Mouse (Mus musculus) CD8-positive naive resting alpha-beta T cell, adult 2 months (primary cell): ENCODE results near the gene Mmrn2.
"Not testable (repeated sequence)": the region's sequence is repeated elsewhere in the genome, so short reads cannot be mapped to it uniquely, and the experiment has no call there.

Experiments used
- DNase-seq, 2 experiments: peaks; one replicate each; pipeline ENCODE4 v3.0.0; 2022; ENCODE audit warnings: low read depth in 2 of 2, low spot score in 2 of 2

Gene Mmrn2

DNA sequence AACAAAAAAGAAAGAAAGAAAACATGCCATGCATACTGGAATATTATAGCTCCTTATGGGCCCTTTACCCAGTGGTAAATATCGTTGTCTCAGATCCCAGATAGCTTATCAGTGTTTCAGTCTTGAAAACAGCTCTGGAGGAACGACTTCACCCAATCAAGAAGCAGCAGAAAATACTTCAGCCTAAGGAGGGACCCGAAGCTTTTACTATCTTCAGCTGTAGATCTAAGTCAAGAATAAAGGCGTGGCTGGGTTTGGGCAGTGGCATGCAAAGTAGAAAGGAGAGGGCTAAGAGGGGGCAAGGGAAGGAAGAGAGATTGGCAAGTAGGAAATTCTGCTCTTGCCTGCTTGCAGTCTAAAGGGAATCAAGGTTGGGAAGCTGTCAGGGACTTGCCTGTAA is 13.1 kb upstream of the Mmrn2 start:
- no peak for DNase-seq

DNA sequence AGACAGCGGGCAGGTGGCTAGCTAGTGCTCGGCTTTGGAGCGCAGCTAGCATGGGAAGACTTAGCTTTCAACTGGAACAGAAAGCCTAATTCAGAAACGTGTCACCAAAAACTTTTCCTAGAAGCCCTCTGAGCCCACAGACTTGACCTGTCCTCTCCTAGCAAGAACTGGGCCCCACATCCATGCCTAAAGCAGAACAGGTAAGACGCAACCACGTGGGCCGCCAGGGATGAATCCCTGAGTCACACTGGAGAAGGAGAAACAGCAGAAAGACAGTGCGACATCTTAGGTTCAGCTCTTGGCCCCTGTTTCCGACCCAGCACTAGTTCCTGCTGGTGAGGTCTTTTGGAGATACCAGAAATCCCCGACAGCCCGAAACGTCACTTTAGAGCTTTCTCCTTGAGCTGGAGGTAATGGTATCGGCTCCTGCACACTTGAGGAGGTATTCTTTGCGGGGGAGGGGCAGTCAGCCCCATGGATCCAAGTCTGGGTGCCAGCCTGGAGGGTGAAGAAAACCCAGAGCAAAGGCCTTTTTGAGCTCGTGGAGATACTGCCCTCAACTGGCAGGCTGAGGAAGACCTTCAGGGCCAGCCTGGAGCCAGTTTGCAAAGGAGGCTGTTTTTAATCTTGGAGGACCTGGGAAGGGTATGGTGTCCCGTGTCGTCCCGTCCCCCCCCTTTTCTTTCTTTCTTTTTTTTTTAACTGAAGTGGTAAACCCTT is 12.4 kb upstream of the Mmrn2 start:
- DNase-seq: peak; percentile 21 to 45

DNA sequence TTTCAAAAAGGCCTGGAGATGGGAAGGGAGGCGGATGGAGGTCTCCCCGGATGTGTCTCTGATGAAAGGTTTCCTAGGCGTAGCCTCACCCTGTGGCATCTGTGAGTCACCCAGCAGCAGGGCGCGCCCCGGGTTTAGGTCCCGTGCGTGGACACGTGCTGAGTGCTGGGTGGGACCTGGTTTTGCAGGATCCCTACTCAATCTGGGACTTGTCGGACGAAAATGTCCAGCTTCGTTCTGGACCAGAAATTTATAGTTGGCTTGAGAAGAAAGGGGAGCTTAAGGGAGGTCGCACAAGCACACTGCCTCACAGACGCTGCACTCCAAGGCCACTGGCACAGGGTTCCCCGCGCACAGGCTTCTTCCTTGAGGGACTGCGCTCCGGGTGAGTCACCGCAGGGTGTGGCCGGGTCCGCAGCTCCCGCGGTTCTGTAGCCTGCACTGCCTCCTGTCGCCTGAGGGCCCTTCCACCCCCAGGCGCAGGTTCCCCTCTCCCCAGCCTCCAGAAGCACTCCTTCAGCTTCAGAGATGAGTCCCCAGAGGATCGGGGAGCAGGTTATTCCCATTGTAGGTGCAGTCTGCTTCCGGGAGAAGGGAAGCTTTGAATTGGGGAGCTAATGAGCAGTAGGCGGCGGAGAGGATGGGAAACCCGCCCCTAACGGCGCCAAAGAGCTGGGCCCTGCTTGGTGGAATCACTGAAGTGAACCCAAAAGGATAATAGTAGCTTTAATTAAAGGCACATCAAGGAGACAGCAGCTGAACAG is 11.6 kb upstream of the Mmrn2 start:
- DNase-seq: peak; percentile 36 to 61

DNA sequence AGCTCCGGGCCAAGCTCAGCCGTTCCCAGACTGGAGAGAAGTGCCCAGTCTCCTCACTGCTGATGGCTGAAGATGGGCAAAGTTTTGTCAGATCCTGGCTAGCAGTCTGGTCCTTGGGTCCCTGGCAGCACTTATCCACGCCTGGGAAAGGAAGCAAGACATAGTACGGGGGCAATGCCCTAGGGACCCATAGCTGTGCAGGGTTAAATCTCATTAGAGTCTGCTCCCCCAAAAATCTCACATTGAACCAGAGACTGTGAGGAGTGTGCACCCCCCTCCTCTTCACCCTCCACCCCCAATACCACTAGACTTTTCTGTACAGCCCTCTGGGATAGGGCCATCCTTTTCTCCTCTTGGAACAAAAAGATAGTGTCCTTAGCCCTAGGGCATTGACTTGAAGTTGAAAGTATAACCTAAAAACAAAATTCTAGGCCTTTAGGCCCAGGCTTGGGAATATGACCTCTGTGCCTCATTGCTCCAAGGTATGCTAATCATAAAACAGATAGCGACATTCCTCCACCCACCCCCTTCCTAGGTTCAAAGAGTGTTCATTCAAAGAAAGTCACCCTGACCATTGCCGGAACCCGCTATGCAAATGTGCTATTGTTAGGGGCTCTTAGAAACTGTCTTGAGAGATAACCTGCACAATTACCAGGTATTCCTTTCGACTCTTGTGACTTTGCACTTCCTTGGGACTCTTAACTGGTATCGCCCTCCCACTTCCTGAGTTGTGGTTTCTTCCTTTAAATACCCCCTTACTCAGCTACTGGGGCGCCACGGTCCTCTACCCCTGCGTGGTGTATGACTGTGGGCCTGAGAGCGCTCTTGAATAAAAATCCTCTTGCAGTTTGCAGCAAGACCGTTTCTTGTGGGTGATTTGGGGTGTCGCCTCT is 10.8 kb upstream of the Mmrn2 start:
- not testable (repeated sequence) for DNase-seq

DNA sequence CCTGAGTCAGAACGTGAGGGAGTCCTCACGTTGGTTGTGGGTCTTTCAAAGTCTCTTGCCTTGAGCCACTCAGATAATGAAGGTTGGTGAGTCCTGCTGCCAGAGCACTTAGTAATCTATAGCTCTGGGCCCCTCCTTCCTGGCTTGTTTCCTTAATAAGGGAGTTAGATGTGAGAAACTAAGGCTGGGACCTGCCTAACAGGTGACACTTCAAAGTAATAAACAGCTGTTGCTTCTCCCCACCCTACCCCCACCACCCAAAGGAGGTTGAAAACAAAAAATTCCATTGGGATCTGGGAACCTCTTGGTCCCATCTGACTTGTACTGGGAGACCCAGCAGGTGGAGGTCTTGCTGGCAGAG is 10.1 kb upstream of the Mmrn2 start:
- no peak for DNase-seq

DNA sequence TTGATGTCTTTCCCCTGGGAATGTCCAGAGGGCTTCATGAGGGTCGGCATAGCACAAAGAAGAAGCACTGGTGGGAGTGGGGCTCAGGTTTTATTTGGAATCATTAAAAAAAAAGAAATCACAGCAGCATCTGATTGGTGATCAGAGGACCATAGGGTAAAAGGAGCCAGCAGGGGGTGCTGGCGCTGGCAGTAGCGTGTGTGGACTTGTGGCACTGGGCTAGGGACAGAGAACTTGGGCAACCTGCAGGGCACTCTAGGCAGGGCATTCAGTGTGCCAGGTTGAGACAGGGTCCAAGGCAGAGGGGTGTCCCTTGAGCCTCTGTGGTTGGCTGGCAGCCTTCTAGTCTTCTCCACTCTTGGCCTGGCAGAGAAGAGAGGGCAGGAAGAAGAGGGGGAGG is 5.1 kb upstream of the Mmrn2 start:
- no peak for DNase-seq

DNA sequence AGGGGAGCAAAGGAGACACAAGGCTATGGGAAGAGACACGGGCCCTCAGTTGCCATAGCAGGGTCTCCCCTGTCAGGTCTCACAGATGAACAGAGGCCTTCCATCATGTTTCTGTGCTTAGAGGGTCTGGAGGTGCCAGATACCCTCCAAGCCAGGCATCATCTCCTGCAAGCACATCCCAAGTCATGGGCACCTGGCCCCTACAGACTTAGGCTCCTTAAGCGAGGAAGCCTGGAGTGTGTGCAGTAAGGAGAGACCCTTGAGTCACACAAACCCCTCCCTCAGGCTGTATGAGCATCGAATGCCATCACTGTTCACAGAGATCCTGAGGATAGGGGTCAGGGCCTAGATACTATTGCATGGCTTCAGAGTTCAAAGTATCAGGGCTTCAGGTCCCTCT is 4.3 kb upstream of the Mmrn2 start:
- no peak for DNase-seq

DNA sequence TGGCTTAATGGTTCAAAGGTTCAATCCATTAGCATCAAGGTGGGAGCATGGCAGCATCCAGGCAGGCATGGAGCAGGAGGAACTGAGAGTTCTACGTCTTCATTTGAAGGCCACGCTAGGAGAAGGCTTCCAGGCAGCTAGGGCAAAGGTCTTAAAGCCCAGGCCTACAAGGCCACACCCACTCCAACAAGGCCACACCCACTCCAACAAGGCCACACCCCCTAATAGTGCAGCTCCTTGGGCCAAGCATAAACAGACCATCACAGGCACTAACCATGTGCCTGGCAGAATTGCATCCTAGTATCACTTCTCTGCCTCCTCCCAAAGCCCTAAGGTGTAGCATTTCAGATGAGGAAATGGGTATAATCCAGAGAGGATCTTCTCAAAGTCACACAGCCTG is 3.5 kb upstream of the Mmrn2 start:
- DNase-seq: no peak

DNA sequence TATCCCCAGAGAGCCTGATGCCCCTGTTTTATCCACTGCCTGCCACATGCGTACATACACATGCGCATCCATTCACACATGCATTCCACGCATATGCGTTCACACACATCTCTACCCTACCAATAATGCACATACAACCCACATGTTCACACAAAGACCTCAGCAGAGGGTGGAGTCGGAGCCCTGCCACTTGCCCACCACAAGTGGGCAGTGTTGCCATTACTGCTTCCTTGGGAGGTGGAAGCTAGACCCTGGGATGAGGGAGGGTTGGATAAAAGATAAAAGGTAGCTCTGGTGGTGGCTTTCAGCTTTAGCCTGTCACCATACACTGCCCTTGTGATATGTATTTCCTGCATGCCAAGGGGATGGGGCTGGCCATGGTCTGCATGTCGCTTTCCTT is 2.6 kb upstream of the Mmrn2 start:
- no peak for DNase-seq

DNA sequence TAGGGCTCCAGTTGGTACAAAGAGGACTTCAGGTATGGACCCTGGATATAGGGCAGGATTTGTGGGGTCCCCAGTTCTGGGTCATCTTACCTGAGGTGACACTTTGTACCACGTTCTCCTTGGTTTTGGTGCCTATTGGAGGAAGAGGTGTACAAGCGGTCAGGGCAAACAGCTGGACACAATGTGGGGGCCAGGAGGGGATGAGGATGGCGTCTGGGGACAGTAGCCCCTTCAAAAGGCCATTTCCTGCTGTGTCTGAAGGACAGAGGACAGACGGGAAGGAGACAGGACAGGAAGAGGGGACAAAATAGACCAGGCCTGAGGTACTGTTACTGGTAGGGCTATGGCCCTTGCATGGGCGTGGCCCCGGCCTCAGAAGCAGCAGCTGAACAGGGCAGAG is 1.7 kb upstream of the Mmrn2 start:
- no peak for DNase-seq

DNA sequence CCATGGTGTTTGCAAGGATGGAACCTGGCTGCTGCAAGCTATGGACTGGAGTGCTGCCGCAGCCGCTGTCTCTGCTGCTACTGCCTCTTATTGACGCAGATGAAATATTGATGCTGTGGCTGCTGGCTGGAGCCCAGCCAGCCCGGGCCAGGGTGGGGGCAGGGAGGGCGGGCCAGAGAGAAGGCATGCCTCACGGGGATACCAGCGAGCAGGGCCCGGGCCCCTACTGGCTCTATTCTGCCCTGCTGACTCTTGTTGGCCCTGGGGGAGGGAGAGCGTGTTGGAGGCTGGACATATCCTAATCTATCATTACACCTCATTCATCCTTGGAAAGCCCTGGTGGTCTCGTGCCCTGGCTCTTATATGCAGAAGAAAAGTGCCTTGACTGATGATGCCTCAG is 688 bp upstream of the Mmrn2 start, which contains the start of gene Sncg:
Gene Sncg (minus strand): TSS at position 213 of the 400 bp plus-strand sequence.
- no peak for DNase-seq

DNA sequence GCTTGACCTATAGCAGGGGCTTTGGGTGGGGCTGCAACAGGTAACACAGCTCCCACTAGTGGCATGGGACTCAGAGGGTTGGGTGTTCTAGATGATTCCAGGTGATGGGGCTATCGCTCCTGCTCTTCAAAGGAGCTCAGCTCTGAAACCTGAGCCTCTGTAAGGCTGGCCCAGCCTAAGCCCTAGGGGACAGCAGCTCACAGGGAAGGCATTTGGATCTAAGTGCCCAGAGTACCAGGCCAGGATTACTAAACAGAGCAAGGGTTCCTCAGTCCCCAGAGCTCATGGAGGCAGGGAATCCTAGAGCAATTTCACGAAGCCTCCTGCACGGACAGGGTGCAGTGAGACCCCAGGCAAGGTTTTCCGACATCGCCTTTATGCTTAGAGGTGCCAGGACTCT is 676 bp downstream of the Mmrn2 start:
- DNase-seq: no peak

DNA sequence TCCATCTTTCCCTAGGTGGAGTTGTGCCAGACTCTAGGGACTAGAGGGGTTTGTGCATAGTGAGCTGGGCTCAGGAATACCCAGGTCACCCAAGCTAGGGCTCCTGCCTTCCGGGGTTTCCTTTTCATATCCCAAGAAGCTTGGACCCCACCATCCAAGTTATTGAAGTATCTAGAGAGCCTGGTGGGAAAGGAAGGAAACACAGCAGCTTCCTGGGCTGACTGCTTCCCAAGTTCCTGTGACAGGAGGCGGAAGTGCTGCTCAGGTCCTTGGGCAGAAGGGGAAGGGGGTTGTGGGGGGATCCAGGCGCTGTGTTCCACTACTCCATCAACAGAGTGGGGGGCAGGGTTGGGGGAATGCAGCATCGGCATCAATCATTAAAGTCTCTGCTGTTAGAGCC is 1.9 kb downstream of the Mmrn2 start:
- no peak for DNase-seq

DNA sequence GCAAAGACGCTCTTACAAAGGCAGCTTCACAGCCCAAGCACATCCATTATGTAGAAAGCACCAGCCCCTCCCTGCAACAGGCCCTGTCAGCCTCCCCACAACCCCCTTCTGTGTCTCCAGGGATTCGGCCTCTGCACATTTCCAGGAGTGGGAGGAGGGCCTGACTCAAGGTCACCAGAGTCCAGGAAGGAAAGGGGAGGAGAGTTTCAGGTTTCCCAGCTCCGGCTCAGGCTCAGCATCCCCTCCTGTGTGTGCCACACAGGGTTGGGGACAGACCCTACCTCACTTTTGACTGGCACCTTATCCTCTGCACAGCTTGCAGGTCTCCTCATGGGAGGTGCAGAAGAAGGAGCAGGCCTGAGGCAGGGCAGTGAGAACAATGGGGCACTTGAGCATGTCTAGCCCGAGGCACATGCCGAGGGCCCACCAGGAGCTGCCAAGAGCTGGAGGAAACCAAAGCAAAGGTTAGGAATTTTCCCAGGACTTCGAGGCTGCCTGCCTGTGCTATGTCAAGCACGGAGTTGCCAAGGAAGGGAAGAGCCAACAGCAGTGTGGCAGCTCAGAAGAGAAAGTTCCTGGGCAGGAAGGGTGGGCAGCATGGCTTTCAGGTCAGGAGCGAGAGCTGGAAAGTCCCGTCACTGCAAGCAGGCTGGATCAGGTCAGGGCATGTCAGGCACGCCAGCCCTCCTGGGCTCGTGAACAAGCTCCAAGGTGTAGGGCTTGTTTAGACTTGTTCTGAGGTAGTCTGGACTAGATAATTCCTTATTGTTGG is 3.5 kb downstream of the Mmrn2 start:
- DNase-seq: no peak

DNA sequence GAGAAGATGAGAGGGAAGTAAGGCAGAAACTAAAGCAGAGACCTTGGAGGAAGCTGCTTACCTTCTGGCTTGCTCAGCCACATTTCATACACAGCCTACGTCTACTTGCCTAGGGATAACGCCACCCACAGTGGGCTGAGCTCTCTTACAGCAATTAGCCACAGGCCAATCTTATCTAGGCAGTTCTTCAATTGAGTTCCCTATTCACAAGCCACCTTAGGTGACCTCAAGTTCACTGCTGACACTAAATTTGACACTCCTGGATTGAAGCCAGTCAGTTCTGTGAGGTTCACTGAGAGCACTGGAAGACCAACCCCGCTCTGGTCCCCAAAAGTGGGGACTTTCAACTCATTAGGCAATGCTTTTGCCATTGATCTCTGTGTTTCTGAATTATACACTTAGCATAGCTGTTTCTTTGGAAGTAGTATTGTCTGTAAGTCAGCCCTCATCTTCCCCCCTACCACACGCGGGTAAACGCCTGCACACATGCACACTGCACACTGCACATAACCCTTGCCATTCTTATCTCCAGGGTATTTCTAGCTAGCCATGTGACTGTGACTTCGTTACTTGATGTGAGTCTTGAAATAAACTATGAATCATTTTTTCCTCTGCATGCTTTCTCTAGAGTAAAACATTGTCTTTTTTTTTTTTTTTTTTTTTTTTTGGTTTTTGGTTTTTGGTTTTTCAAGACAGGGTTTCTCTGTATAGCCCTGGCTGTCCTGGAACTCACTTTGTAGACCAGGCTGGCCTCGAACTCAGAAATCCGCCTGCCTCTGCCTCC is 7.8 kb downstream of the Mmrn2 start:
- no peak for DNase-seq

DNA sequence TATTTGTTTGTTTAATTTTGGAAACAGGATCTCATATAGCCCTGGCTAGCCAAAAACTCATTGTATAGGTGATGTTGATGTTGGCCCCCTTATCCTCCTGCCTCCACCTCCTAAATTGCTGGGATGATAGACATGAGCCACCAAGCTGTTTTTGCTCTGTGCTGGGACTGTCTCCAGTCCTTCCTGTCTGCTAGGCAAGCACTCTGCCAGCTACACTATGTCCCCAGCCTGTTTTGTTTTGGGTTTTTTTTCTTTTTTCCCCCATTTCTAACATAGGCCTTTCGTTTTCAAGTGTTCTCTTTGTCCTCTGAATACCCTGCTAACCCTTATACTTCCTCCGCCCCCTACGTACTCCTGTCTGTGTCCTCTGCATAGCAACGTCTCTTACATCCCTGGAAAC is 18.0 kb downstream of the Mmrn2 start:
- no peak for DNase-seq

DNA sequence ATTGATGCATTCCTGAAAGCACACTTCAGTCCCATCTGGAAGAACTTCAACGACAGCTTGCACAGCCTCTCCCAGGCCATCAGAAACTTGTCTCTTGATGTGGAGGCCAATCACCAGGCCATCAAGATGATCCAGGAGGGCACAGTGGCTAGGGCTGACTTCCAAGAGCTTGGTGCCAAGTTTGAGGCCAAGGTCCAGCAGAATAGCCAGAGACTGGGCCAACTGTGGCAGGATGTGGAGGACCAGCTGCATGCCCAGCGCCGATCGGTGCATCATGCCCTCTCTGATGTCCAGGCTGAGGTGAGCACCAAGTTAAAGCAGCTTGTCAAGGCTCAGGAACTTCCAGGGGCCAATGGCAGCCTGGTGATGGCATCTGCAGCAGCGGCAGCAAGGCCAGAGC is 22.6 kb downstream of the Mmrn2 start:
- DNase-seq: no peak

DNA sequence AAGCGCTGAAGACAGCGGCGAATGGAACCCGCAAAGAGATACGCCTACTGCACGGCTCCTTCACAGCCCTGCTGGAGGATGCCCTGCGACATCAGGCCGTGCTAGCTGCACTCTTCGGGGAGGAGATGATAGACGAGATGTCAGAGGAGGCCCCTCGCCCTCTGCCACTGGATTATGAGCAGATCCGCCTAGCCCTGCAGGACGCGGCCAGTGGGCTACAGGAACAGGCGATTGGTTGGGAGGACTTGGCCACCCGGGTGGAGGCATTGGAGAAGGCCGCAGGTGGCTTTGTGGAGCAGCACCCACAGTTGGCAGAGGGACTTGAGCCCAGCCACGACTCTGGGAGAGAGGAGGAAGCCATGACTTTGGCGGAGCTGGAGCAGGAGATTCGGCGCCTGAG is 23.6 kb downstream of the Mmrn2 start:
- no peak for DNase-seq

DNA sequence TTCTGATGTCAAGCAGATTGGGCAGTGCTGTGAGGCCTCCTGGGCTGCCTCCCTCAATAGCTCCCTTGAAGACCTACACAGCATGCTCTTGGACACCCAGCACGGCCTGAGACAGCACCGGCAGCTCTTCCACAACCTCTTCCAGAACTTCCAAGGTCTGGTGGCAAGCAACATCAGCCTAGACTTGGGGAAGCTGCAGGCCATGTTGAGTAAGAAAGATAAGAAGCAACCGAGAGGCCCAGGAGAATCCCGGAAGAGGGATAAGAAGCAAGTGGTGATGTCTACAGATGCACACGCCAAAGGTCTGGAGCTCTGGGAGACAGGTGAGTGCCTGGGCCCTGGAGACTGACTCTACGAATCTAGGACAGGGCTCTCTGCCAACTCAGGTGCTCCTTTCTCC is 24.0 kb downstream of the Mmrn2 start:
- DNase-seq: no peak

DNA sequence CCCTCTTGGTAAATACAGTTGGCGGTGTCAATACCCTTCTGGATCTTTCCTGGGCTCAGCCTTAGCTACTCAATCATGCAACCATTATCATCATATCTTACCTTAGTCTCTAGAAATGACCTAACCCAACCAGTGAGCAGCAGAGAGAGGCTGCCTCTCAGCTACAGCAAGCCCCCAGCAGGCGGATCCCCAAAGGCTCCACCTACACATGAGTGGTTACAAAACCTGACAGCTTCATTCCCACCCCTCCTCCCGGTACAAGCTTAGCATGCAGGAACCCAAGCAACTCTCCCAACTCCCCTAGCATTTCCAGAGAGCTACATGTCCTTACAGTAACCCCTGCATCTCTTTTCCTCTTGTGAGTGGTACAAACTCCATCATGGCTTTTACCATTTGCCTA is 24.8 kb downstream of the Mmrn2 start:
- no peak for DNase-seq
